Mouse (Mus musculus) lung, postnatal 36 days (tissue): ENCODE results near the gene Prss41.
"Not testable (repeated sequence)": the region's sequence is repeated elsewhere in the genome, so short reads cannot be mapped to it uniquely, and the experiment has no call there.

ENCODE experiments used
- DNase-seq: peaks from one replicate; pipeline ENCODE4 v3.0.0; 2022; ENCODE audit warnings: mixed read lengths

Gene Prss41

DNA sequence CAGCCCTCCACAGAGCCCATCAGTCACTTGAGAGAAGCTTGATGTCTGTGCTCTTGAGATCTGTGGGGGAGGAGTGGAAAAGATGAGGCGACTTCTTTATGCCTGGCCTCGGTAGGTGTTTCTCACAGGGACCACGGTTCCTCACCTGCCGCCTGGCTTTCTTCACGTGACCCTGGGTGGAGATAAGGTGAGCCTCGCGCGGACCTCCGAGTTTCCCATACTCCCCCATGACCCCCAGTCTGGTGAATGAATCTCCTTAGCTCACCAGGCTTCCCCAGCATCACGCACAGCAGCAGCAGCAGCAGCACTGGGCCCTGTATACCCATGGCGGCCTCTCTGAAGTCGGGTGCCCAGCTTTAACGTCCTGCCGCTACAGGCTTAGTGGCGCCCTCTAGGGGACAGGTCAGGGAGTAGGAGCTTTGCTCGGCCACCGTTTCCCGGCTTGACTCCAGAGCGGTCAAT, at the start of gene Prss41, which contains the start of gene Prss32:
Gene Prss41, minus strand, starts transcription at position 361 of the 462 bp plus-strand sequence.
Gene Prss32, plus strand, starts transcription at position 44 of the 462 bp plus-strand sequence.
- DNase-seq, result peak; percentile 74

GRCm38 (mm10) chr17:23880576-23880975, 36.6 kb upstream of the Prss41 start, which contains the start of the genes Dcpp1 and Dcpp2:
TSS of gene Dcpp1 (plus strand) at chr17:23880876.
TSS of gene Dcpp2 (plus strand) at chr17:23880880.
- not testable (repeated sequence) for DNase-seq

GRCm38 (mm10) chr17:23877166-23877565, 33.2 kb upstream of the Prss41 start:
- DNase-seq, result no peak

DNA sequence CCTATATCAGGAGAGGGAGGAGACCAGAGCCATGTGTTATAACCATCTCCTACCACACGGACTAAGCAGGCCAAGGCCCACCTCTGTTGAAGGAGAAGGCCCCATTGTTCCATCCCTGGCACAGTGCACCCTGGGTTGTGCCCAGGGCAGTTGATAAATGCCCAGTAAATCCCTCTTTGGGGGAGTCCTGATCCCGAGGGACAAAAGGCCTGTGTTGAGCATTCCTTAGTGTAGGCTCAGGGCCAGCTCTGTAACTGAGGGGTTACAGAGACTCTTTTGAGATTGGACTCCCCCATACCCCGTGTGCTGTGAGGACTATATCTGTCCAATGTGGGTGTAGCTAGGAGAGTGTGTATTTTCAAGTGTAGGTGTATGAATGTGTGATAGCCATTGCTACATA, 32.8 kb upstream of the Prss41 start:
- DNase-seq, result no peak

DNA sequence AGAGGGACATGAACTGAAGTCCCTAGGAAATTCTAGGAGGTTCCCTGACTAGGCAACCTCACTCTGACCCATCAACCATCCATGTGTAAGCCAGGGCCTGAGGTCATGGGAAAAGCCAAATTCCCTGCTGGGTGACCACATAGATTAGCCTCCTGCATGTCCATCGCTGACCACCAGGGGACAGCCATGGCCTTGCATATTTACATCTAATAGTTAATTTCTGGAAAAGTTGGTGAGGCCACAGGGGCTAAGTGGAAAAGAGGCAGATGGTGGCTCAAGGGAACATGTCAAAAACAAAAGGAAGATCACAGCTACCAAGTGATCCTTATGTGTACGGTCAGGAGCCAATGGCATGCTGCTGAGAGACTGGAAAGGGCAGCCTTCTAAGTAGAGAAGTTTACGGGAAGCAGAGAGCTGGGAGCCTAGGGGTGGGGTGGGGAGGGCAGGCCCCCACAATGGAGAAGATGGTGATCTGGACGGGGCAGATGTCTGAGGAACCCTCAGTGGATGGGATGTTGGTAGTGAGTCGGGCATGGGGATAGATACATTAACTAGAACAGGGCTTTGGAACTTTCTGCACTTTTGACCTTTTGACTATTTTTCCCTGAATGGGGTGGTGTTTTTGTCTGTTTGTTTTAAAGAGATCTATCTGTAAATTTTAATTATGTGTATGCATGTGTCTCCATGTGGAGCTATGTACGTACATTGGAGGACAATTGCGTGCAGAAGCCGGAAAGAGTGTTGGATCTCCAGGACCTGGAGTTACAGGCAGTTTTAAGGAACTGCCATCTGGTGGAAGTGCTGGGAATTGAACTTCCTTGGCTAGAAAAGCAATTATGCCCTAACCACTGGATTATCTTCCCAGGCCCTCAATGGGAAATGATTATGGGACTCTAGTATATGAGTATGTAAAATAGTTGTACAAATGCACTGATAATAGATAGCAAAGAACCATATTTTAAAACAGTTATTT, 30.2 kb upstream of the Prss41 start:
- DNase-seq, result peak; percentile 80

DNA sequence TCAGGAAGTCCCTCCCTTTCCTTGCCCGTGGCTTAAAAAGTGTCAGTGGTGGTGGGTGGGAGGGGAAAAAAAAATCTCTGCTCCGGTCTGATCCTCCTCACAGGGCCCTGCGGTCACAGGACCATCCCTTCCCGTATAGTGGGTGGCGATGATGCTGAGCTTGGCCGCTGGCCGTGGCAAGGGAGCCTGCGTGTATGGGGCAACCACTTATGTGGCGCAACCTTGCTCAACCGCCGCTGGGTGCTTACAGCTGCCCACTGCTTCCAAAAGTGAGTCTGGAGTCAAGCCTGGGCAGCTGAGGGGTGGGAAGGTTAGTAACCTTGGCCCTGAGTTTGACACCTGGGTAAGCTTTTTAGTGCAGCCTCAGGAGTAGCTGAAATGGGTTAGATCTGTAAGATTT, 24.5 kb upstream of the Prss41 start:
- peak; percentile 47 for DNase-seq

DNA sequence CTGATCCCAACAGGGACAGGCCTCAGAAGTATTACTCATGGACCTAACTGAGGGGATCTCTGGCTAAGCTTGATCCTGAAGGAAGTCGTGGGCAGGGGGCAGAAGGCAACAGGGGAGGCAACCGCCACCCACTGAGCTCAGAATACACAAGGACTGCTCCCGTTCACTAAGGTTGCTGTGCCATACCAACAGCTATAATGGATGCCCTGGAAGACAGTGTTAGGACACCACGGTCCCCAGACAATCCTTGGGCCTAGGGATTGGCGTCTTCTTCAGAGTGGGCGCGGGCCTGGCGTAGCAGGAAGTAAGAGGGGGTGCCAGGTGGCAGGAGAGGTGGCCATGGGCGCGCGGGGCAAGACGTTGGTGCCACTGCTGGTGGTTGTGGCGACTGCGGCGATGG, 23.8 kb upstream of the Prss41 start, which contains the start of gene Prss21:
Gene Prss21, plus strand, starts transcription at position 301 of the 400 bp plus-strand sequence.
- DNase-seq, result no peak

DNA sequence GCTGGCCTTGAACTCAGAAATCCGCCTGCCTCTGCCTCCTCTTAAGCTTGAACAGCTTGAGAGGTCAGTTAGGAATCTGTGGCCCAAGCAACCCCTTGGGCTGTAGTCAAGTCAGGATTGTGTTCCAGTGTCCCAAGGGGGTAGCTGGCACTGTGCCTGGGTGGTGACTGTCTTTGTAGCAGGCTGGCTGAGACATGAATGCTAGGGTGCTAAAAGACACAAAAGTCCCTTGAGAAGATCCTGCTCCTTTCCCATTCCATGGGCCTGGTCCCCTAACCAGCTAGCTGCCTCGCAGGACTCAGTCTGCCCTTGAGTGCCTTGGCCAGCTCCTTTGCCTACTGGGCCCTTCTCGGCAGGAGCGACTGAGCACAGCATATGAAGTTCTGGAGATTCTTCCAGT, 19.0 kb upstream of the Prss41 start:
- DNase-seq, result no peak

DNA sequence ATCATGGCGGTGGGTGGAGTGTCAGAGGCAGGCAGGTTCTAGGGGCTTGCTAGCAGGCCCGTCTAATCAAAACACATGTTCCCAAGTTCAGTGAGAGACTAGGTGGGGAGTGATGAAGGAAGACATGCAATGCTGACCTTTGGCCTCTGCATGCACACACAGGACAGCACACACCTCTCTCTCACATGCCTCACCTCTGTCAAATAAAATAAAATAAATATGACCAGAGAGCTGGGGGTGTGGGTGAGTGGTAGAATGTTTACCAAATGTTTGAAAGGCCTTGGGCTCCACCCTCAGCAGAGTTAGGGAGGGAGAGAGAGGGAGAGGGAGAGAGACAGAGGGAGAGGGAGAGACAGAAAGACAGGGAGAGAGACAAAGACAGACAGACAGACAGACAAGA, 13.9 kb upstream of the Prss41 start:
- no peak for DNase-seq

DNA sequence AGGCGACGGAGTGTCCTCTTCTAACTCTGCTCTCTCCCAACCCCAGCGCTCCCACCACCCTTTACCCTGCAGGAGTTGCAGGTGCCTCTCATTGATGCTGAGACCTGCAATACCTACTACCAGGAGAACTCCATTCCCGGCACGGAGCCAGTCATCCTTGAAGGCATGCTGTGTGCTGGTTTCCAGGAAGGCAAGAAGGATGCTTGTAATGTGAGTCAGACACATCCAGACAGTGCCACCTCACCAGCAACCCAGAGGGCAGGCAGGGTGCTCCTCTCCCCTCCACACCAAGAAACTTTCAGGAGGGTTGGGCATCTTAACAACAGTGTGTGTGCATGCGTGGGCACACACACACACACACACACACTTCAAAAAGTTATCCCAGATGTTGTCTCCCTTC, 13.2 kb upstream of the Prss41 start:
- no peak for DNase-seq

DNA sequence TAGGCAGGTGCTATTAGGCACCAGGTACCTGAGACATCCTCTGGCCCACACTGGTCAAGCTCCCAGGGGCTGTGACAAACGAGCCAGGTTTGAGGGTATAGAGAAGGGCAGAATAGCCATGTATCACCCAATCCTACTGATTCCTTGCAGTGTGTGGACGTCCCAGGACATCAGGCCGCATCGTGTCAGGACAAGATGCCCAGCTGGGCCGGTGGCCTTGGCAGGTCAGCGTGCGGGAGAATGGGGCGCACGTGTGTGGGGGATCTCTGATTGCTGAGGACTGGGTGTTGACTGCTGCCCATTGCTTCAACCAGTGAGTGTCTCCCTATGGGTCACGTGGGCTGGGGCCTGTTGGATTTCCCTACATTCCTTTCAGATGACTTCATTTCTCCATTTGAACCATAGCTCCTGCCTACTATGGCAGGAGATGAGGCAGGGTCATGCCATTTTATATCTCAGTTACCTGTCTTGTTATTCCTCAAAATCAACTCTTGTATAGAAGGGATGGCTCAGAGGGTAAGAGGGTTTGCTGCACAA, 10.3 kb upstream of the Prss41 start:
- DNase-seq, result no peak

- peak; percentile 67 for DNase-seq
These were observed 9.3 kb upstream of the Prss41 start for GRCm38 (mm10) chr17:23853292-23853691.

DNA sequence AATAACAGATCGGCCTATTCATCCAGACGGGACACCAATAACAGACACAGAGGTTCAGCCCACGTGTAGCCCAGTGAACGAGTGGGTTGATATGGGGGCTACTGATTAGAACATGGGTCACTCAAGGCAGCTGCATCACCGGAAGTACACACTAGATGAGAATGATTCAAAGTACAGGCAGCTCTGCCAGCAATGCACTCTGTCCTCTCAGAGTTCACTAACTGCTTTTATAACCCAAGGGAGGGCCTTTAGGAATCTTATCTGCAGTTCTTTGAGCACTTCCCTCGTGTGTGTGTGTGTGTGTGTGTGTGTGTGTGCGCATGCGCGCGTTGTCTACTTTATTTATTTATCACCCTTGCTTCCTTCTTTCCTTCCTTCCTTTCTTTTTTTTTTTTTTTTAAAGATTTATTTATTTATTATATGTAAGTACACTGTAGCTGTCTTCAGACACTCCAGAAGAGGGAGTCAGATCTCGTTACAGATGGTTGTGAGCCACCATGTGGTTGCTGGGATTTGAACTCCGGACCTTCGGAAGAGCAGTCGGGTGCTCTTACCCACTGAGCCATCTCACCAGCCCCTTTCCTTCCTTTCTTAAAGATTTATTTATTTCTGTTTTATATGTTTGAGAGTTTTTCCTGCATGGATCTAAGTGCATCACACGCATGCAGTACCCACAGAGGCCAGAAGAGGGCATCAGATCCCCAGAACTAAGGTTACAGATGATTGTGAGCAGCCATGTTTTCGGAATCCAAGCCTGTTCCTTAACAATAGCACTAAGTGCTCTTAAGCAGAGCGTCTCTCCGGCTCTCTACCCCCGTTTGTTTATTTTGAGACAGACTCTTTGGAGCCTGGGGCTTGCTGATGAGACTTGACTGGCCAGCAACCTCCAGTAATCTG, 7.1 kb upstream of the Prss41 start:
- peak; percentile 87 for DNase-seq

DNA sequence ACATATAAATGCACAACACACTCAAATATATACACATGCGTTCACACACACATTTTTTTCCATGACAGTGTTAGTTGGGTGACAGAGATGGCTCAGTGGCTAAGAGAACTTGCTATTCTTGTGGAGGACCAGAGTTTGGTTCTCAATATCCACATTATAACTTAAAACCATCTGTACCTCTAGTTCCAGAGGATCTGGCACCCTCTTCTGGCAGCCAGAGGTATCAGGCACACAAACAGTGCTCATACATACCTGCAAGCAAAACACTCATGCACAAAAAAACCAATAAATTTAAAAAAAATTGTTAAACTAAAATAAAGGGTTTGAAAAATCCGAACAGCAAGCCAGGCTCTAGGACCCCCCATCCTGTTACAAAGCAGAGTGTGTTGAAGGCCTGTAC, 6.1 kb upstream of the Prss41 start:
- DNase-seq, result no peak

DNA sequence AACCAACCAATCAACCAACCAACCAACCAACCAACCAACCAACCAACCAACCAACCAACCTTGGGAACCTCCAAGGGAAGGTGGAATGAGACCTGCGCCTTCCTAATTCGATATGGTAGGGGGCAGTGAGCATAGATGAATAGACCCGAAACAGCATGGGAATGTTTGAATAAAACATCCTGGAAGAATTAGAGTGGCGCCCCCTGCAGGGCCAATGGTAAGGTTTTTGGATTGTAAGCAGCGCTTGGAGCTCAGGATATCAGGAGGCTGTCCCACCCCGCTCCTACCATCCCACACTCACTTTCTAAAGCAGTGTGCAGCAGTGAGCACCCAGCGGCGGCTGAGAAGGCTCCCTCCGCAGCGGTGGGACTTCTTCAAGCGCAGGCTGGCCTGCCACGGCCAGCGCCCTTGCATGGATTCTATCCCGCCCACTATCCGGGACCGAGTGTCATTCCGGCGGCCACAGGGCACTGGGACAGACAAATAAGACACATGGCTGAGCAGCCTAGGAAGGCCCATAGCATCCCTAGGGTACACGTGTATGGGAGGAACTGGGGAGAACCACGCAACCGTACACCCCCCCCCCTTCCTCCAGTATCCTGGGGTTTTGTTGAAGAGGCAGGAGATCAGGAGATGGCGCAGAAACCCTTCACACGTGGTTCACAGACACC, 696 bp downstream of the Prss41 start:
- peak; percentile 52 for DNase-seq

DNA sequence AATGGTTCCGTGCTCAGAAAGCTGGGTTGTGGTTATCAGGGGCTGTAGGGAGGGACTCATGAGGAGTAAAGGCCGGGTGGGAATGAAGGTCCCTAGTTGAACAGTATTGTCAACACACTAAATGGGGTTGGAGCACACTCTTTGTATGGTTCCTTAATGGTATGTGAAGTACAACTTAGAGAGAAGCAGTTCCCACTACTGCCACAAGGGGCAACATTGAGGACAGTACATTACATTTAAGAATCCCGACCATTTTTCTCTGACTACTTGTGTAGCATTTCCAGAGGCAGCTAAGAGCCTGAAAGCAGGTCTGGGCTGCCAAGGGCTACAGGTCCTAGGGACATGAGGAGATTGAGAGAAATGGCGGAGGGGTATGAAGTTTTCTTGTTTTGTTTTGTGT, 2.8 kb downstream of the Prss41 start:
- DNase-seq, result peak; percentile 90

DNA sequence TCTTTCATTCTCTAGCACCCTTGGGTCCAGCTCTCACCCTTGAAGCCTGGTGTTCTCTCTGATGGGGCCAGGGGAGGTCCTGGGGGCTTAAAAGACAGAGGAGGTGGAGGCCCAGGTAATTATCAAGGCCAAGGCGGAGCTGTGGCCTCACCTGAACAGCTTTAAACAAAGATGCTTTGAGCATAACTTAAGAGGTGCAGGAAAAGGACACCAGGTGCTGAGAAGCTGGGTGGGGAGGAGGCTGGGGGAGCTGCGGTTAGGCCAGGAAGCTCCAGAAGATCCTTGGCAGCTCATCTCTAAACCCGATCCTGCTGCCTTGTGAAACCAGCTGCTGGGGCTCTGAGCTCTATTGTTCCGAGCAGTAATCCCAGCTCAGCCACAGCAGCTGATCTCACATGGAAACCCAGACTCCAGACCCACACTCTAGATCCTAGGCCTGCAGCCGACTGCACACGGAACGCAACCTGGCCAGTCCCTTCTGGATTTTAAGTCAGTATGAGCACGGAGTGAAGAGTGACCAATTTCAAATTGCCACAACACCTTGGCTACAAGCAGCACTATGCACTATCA, 7.9 kb downstream of the Prss41 start, which contains the start of gene Prss33:
Gene Prss33, minus strand, starts transcription at position 51 of the 570 bp plus-strand sequence.
- no peak for DNase-seq

- DNase-seq, result no peak
These were observed 12.8 kb downstream of the Prss41 start for GRCm38 (mm10) chr17:23831201-23831600.

- DNase-seq, result peak; percentile 90
These were observed 14.8 kb downstream of the Prss41 start, which contains the start of gene Elob for GRCm38 (mm10) chr17:23829064-23829619. TSS of gene Elob (minus strand) at chr17:23829136.

GRCm38 (mm10) chr17:23828271-23829001, 15.5 kb downstream of the Prss41 start:
- DNase-seq, result peak; percentile 39
